Mouse (Mus musculus) brain, embryonic 14.5 days (tissue): ENCODE measurements at regions not wholly inside any gene's neighbourhood (a gene's known extent, or its start where the extent isn't known, plus 50 kb on each side); places are given as distances from the start of the nearest gene placed in this dataset.

ENCODE experiments used
- DNase-seq: peaks from one replicate; pipeline ENCODE4 v3.0.0-alpha.2; 2011; ENCODE audit warnings: low read depth
- CTCF ChIP-seq: fragments of 200-500 bp; IDR thresholded peaks from 2 replicates; pipeline ENCODE4 v1.5.1; 2012; ENCODE audit warnings: inconsistent platforms, mild to moderate bottlenecking, moderate library complexity, borderline replicate concordance; ENCODE audit not compliant: insufficient read depth, insufficient read length; ENCODE audit errors: extremely low read depth
- POLR2A ChIP-seq: fragments of 200-500 bp; IDR thresholded peaks from 2 replicates; pipeline ENCODE4 v1.6.1; 2012; ENCODE audit warnings: mild to moderate bottlenecking, inconsistent platforms, borderline replicate concordance; ENCODE audit not compliant: poor library complexity, insufficient read depth, insufficient read length, severe bottlenecking; ENCODE audit errors: extremely low read depth

GRCm38 (mm10) chr4:64538009-64538408, 491.2 kb upstream of the Tnc start:
- no peak for DNase-seq
- TF ChIP-seq POLR2A (no peak), CTCF (no peak)

GRCm38 (mm10) chr4:64544576-64545185, 497.9 kb upstream of the Tnc start:
- no peak for DNase-seq
- TF ChIP-seq CTCF (no peak), POLR2A (no peak)

- TF ChIP-seq POLR2A (no peak), CTCF (no peak)
- DNase-seq = no peak
These were observed 499.6 kb upstream of the Tnc start for GRCm38 (mm10) chr4:64546386-64546785.

- DNase-seq = no peak
- TF ChIP-seq CTCF (no peak), POLR2A (no peak)
These were observed 515.7 kb upstream of the Tnc start for GRCm38 (mm10) chr4:64562511-64562910.

GRCm38 (mm10) chr4:64563996-64564395, 517.2 kb upstream of the Tnc start:
- DNase-seq = no peak
- TF ChIP-seq CTCF (no peak), POLR2A (no peak)

GRCm38 (mm10) chr4:64570666-64571065, 523.9 kb upstream of the Tnc start:
- no peak for TF ChIP-seq CTCF
- TF ChIP-seq POLR2A = no peak
- DNase-seq = peak; percentile 0

GRCm38 (mm10) chr4:64575901-64576300, 529.1 kb upstream of the Tnc start:
- TF ChIP-seq POLR2A (no peak), CTCF (no peak)

GRCm38 (mm10) chr4:64595014-64595599, 528.9 kb upstream of the Pappa start:
- DNase-seq = peak; percentile 7
- TF ChIP-seq POLR2A = no peak
- TF ChIP-seq CTCF = no peak

More at GRCm38 (mm10) chr4:64575901-64576300, 529.1 kb upstream of the Tnc start:
- DNase-seq = no peak

GRCm38 (mm10) chr4:64598465-64598864, 525.5 kb upstream of the Pappa start:
- DNase-seq = peak; percentile 84

GRCm38 (mm10) chr4:64599222-64599621, 524.8 kb upstream of the Pappa start:
- TF ChIP-seq CTCF (no peak), POLR2A (no peak)
- DNase-seq = no peak

More at GRCm38 (mm10) chr4:64598465-64598864, 525.5 kb upstream of the Pappa start:
- no peak for TF ChIP-seq CTCF
- TF ChIP-seq POLR2A = no peak

- no peak for DNase-seq
- TF ChIP-seq CTCF = no peak
- no peak for TF ChIP-seq POLR2A
These were observed 501.2 kb upstream of the Pappa start for GRCm38 (mm10) chr4:64622771-64623170.

- no peak for DNase-seq
- TF ChIP-seq CTCF (no peak), POLR2A (no peak)
These were observed 491.8 kb upstream of the Pappa start for GRCm38 (mm10) chr4:64632189-64632588.

- no peak for TF ChIP-seq POLR2A
- TF ChIP-seq CTCF = no peak
These were observed 488.6 kb upstream of the Pappa start for GRCm38 (mm10) chr4:64635256-64635962.

More at GRCm38 (mm10) chr4:64635256-64635962, 488.6 kb upstream of the Pappa start:
- no peak for DNase-seq
